Comparison of ENCODE assay signal across 17 mouse cellular contexts in the genomic region with DNA sequence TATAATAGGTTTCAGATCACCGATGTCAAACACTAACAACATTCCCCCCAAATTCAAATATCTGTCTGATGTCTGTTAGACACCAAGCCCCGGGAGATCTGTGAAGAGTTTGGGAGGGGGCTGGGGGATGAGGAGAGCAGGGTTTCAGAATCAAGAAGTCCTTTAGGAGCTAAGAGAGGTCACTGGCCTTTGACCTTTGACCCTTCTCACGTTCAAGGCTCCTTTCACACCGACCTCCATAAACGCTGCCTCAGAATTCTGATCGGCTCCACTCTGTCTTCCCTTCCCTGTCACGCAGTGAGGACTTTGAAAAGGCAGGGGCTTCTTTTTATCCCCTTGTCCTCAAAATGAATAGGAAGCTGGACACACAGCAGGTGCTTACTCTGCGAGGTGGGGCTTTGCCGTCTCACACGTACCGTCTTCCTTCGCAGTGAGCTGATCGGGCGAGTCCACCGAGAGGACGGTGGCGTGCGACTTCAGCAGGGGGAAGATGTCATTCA. TPM values are rescaled to one million over a fixed set of nuclear protein-coding genes. Genes with fewer than 3 reads are reported as not detected.
DNase-seq lines count a peak whose midpoint lies in the region; ATAC-seq lines count a peak whose summit lies in the region.
"Had no signal": no experiment of that assay in that cellular context is flagged by ENCODE, and none has a peak within 500 bp of the region (broad histone marks: within the 10 kb centered on the region; RNA-seq: fewer than 3 reads in every experiment).

No protein-coding gene starts in this region.

- H3K9me3 ChIP-seq in forebrain, embryonic 11.5 days (ENCODE audit: control insufficient read depth, low read length) = no peaks in the 10 kb centered on the region
- H3K9me3 ChIP-seq in hindbrain, embryonic 14.5 days (ENCODE audit: control insufficient read depth, low read length) = no peaks in the 10 kb centered on the region
- no peaks in the 10 kb centered on the region for H3K9me3 ChIP-seq in midbrain, embryonic 15.5 days
- H3K9me3 ChIP-seq: heart, embryonic 13.5 days; limb, embryonic 15.5 days had no signal

- no peak overlapping the region for H3K4me3 ChIP-seq in forebrain, embryonic 11.5 days (ENCODE audit: low read depth, low read length)
- H3K4me3 ChIP-seq in hindbrain, embryonic 14.5 days (replicated peaks; ENCODE audit: low read length) = 0 out of 2 replicates have a peak overlapping the region, but pooled peaks have one; percentile 8
- H3K4me3 ChIP-seq in midbrain, embryonic 15.5 days = peak overlapping the region; percentile 16
- H3K4me3 ChIP-seq: heart, embryonic 13.5 days; limb, embryonic 15.5 days had no signal

- ATAC-seq in forebrain, embryonic 11.5 days (replicated peaks; ENCODE audit: low FRiP score) = no peak
- no peak for ATAC-seq in hindbrain, embryonic 14.5 days (ENCODE audit: low FRiP score)
- ATAC-seq in midbrain, embryonic 15.5 days (replicated peaks) = no peak
- ATAC-seq in megakaryocyte-erythroid progenitor cell, adult 5-6 weeks (replicated peaks; ENCODE audit: low FRiP score, low TSS enrichment, poor library complexity, severe bottlenecking) = no peak

- DNase-seq in R1 (ENCODE audit: low read depth, low spot score) = peak; percentile 28
- no peak for DNase-seq in forebrain, embryonic 11.5 days (ENCODE audit: low spot score)
- DNase-seq in hindbrain, embryonic 14.5 days (ENCODE audit: low spot score) = no peak
- DNase-seq in adrenal gland, postnatal 25 days = no peak
- DNase-seq in cerebellum, adult 11 months = no peak
- no peak for DNase-seq in adrenal gland, adult 18-20 months (ENCODE audit: low spot score in 2 of 2)
- DNase-seq: cerebellum, adult 9-10 months; gastrocnemius, postnatal 14 days; kidney, adult 8-10 months; lung, adult 18-20 months; thymus, adult 2 months had no signal

- peaks cover 4% of the 10 kb centered on the region; the same call in 1 of the 2 replicates for H3K27me3 ChIP-seq in forebrain, embryonic 11.5 days (ENCODE audit: control insufficient read depth, insufficient read depth, low read length)
- H3K27me3 ChIP-seq in hindbrain, embryonic 14.5 days (ENCODE audit: control insufficient read depth, insufficient read depth, low read length) = peaks cover 12% of the 10 kb centered on the region; the same call in 1 of the 2 replicates
- peaks cover 15% of the 10 kb centered on the region for H3K27me3 ChIP-seq in midbrain, embryonic 15.5 days (replicated peaks)

- WGBS in forebrain, embryonic 11.5 days = 22% methylated on average over 18 of the region's 18 CpGs
- 12% methylated on average over 18 of the region's 18 CpGs for WGBS in hindbrain, embryonic 14.5 days
- 9% methylated on average over 18 of the region's 18 CpGs for WGBS in midbrain, embryonic 15.5 days

- no peak overlapping the region for H3K27ac ChIP-seq in forebrain, embryonic 11.5 days (ENCODE audit: low read depth, low read length)
- H3K27ac ChIP-seq in hindbrain, embryonic 14.5 days = no peak overlapping the region
- no peak overlapping the region for H3K27ac ChIP-seq in midbrain, embryonic 15.5 days
- H3K27ac ChIP-seq: heart, embryonic 13.5 days; limb, embryonic 15.5 days had no signal

- H3K9ac ChIP-seq in forebrain, embryonic 11.5 days (ENCODE audit: low read length) = no peak overlapping the region
- no peak overlapping the region for H3K9ac ChIP-seq in hindbrain, embryonic 14.5 days
- no peak overlapping the region for H3K9ac ChIP-seq in midbrain, embryonic 15.5 days
- H3K9ac ChIP-seq: heart, embryonic 13.5 days; limb, embryonic 15.5 days had no signal

- 0 out of 2 replicates have a peak overlapping the region, but pooled peaks have one; percentile 12 for H3K4me2 ChIP-seq in forebrain, embryonic 11.5 days (ENCODE audit: low read depth, low read length, severe bottlenecking)
- H3K4me2 ChIP-seq in hindbrain, embryonic 14.5 days (replicated peaks) = peak overlapping the region; percentile 40
- peak overlapping the region; percentile 44 for H3K4me2 ChIP-seq in midbrain, embryonic 15.5 days
- H3K4me2 ChIP-seq: heart, embryonic 13.5 days; limb, embryonic 15.5 days had no signal

- no peaks in the 10 kb centered on the region for H3K36me3 ChIP-seq in forebrain, embryonic 11.5 days (ENCODE audit: control insufficient read depth, insufficient read depth, low read length)
- H3K36me3 ChIP-seq in hindbrain, embryonic 14.5 days (replicated peaks; ENCODE audit: control insufficient read depth, insufficient read depth) = no peaks in the 10 kb centered on the region
- no peaks in the 10 kb centered on the region for H3K36me3 ChIP-seq in midbrain, embryonic 15.5 days (replicated peaks)
- H3K36me3 ChIP-seq: heart, embryonic 13.5 days; limb, embryonic 15.5 days had no signal

- no peaks in the 10 kb centered on the region for H3K4me1 ChIP-seq in forebrain, embryonic 11.5 days (replicated peaks; ENCODE audit: control insufficient read depth, insufficient read depth, low read length)
- H3K4me1 ChIP-seq in hindbrain, embryonic 14.5 days (replicated peaks; ENCODE audit: control insufficient read depth, insufficient read depth, low read length) = no peaks in the 10 kb centered on the region
- H3K4me1 ChIP-seq in midbrain, embryonic 15.5 days = peaks cover 7% of the 10 kb centered on the region
- H3K4me1 ChIP-seq: heart, embryonic 13.5 days; limb, embryonic 15.5 days had no signal

RNA-seq across cellular contexts. Expression of a gene that starts 10.7 kb away (rescaled TPM):
- 0.13 and 0.19 TPM in 2 replicates for polyA plus RNA-seq in forebrain, embryonic 11.5 days (2014; fragmentation: Nextera tagmentation; extraction: Ambion mirVana)
- polyA plus RNA-seq in hindbrain, embryonic 14.5 days (2014; fragmentation: Nextera tagmentation; extraction: Ambion mirVana) = 0.19 and 0.70 TPM in 2 replicates
- polyA plus RNA-seq in midbrain, embryonic 15.5 days (2015; fragmentation: Nextera tagmentation; extraction: Ambion mirVana) = 0.78 and 0.80 TPM in 2 replicates
- total RNA-seq in adrenal gland, postnatal 25 days (2021) = not detected in 2 replicates
- total RNA-seq in megakaryocyte-erythroid progenitor cell, adult 5-6 weeks (2014; fragmentation: Nextera tagmentation) = not detected in 2 replicates
- total RNA-seq in megakaryocyte-erythroid progenitor cell, adult 5-6 weeks (2017) = not detected in 2 replicates
- total RNA-seq in adrenal gland, adult 18-20 months (2021) = under 1 TPM in 1 of 2 experiments, not detected in 1; 0.45 TPM
- polyA plus RNA-seq: heart, embryonic 13.5 days had no signal

RNA-seq across cellular contexts. Expression of a gene that starts 22.0 kb away (rescaled TPM):
- 17.6 and 18.7 TPM in 2 replicates for polyA plus RNA-seq in forebrain, embryonic 11.5 days (2014; fragmentation: Nextera tagmentation; extraction: Ambion mirVana)
- polyA plus RNA-seq in hindbrain, embryonic 14.5 days (2014; fragmentation: Nextera tagmentation; extraction: Ambion mirVana) = 41.1 and 44.1 TPM in 2 replicates
- 42.9 and 45.6 TPM in 2 replicates for polyA plus RNA-seq in midbrain, embryonic 15.5 days (2015; fragmentation: Nextera tagmentation; extraction: Ambion mirVana)
- 19.8 and 29.4 TPM in 2 replicates for total RNA-seq in adrenal gland, postnatal 25 days (2021)
- total RNA-seq in megakaryocyte-erythroid progenitor cell, adult 5-6 weeks (2014; fragmentation: Nextera tagmentation) = 8.6 and 17.3 TPM in 2 replicates
- total RNA-seq in megakaryocyte-erythroid progenitor cell, adult 5-6 weeks (2017) = 9.0 and 10.2 TPM in 2 replicates
- 10 to 100 TPM; 22.1 to 22.9 TPM for total RNA-seq in adrenal gland, adult 18-20 months (2021)

RNA-seq across cellular contexts. Expression of a gene that starts 48.8 kb away (rescaled TPM):
- 45.3 and 47.0 TPM in 2 replicates for polyA plus RNA-seq in forebrain, embryonic 11.5 days (2014; fragmentation: Nextera tagmentation; extraction: Ambion mirVana)
- polyA plus RNA-seq in hindbrain, embryonic 14.5 days (2014; fragmentation: Nextera tagmentation; extraction: Ambion mirVana) = 16.6 and 16.8 TPM in 2 replicates
- polyA plus RNA-seq in midbrain, embryonic 15.5 days (2015; fragmentation: Nextera tagmentation; extraction: Ambion mirVana) = 13.3 and 13.9 TPM in 2 replicates
- 8.4 and 9.8 TPM in 2 replicates for total RNA-seq in adrenal gland, postnatal 25 days (2021)
- 19.2 and 19.7 TPM in 2 replicates for total RNA-seq in megakaryocyte-erythroid progenitor cell, adult 5-6 weeks (2014; fragmentation: Nextera tagmentation)
- total RNA-seq in megakaryocyte-erythroid progenitor cell, adult 5-6 weeks (2017) = 20.5 and 23.1 TPM in 2 replicates
- total RNA-seq in adrenal gland, adult 18-20 months (2021) = 1 to 10 TPM; 6.5 to 7.8 TPM

RNA-seq across cellular contexts. Expression of a gene that starts 53.9 kb away (rescaled TPM):
- polyA plus RNA-seq in forebrain, embryonic 11.5 days (2014; fragmentation: Nextera tagmentation; extraction: Ambion mirVana) = not detected in 2 replicates
- 0.08 TPM in 1 of 2 replicates, not detected in the other for polyA plus RNA-seq in hindbrain, embryonic 14.5 days (2014; fragmentation: Nextera tagmentation; extraction: Ambion mirVana)
- 0.15 TPM in 1 of 2 replicates, not detected in the other for polyA plus RNA-seq in midbrain, embryonic 15.5 days (2015; fragmentation: Nextera tagmentation; extraction: Ambion mirVana)
- 0.52 TPM in 1 of 2 replicates, not detected in the other for total RNA-seq in adrenal gland, postnatal 25 days (2021)
- total RNA-seq in megakaryocyte-erythroid progenitor cell, adult 5-6 weeks (2014; fragmentation: Nextera tagmentation) = not detected in 2 replicates
- total RNA-seq in megakaryocyte-erythroid progenitor cell, adult 5-6 weeks (2017) = not detected in 2 replicates
- total RNA-seq in adrenal gland, adult 18-20 months (2021) = 1 to 10 TPM; 1.1 to 4.0 TPM
- total RNA-seq: gastrocnemius, postnatal 14 days; left cerebral cortex, adult 18-20 months had no signal
- polyA plus RNA-seq: embryonic facial prominence, embryonic 11.5 days; heart, embryonic 13.5 days had no signal
